Mouse (Mus musculus): Measurements from ENCODE around the gene Maats1.

Gene Maats1

DNA sequence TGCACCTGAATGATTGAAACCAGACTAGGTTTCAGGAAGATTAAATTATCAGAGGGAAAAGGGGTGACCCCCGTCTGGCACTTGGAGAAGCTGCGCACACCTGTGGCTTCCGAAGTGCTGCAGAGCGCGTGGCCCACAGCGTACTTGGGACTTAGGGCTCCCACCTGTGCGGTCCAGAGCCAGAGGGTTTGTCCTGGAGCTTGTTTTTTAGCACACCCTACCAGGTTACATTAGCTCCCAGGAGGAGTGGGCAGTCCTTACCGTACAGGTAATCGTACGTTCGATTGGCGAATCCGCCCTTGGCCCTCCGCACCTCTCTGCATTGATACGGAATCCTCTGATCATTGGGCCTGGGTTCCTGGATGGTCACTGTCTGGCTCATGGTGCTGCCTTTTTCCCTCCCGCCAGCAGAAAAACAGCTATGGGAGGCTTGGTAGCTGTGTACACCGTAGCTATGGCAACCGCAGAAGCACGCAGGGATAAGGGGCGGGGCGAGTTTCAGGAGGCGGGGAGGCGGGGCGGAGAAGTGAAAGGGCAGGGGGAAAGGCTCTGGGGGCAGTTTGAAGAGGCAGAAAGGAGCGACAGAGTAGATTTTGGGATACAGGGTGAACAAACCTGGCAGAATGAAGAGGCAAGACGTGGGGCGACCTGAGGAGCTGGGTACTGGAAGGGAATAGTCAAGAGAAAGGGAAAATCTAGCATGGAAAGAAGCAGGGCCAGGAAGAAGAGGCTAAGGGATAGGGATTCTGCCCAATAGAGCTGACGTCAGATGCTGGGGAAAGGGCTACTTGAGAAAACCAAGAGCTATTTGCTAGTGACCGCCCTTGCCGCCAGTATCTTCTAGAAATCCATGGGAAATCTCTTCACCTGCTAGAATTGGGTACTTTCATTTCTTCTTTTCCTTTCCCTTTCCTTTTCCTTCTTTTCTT, at the start of gene Maats1:
Gene Maats1 (minus strand): TSS at position 748 of the 929 bp plus-strand sequence.
- DNase-seq (ENCODE audit: low spot score in 2 of 2), result peak in 1 of 2 experiments; percentile 68

DNA sequence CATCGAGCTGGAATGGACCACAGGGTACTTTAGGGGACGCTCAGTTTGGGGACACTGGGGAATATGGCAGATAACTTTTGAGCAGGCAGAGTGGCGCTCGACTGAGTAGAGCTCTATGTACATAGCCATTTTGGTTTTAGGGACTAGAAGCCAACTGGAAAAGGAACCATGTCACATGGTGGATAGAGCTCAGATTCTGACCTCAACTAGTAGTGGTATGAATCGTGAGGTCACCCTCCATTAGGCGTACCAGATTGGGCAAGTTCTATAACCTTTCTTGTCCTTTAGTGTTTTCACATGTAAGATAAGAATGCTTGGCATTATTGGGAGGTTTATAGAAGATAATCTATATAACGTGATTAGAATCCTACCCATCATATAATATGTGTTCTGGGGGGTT, 48.4 kb upstream of the Maats1 start:
- no peak for DNase-seq (ENCODE audit: low spot score in 2 of 2)

GRCm38 (mm10) chr16:38389284-38389893, 47.4 kb upstream of the Maats1 start:
- no peak for DNase-seq (ENCODE audit: low spot score in 2 of 2)

- no peak for DNase-seq (ENCODE audit: low spot score in 2 of 2)
Measured at GRCm38 (mm10) chr16:38388757-38389156, 46.8 kb upstream of the Maats1 start.

GRCm38 (mm10) chr16:38387389-38387788, 45.4 kb upstream of the Maats1 start:
- DNase-seq (ENCODE audit: low spot score in 2 of 2), result no peak

DNA sequence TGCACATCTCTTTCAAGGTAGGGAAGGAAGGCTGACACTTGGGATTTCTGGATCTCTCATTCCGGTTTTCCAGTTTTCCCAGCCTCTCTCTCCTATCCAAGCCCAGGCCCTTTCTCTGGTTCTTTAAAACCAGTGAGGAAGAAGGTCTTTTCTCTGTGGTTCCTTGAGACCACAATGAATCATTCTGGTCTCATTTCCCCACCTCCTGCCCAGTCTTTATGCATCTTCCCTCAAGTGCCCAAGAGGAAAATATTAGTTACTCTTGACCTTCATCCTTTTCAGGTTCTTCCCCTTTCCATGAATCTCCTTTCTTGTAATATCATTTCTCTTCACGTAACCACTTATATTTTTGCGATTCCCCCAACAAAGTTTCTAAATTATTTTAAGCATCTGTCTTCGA, 43.8 kb upstream of the Maats1 start:
- DNase-seq (ENCODE audit: low spot score in 2 of 2), result no peak

GRCm38 (mm10) chr16:38385184-38385634, 43.3 kb upstream of the Maats1 start:
- DNase-seq (ENCODE audit: low spot score in 2 of 2), result no peak

- DNase-seq (ENCODE audit: low spot score in 2 of 2), result no peak
Measured at GRCm38 (mm10) chr16:38383683-38384082, 41.7 kb upstream of the Maats1 start.

- DNase-seq (ENCODE audit: low spot score in 2 of 2), result no peak
Measured at GRCm38 (mm10) chr16:38379926-38380325, 38.0 kb upstream of the Maats1 start.

DNA sequence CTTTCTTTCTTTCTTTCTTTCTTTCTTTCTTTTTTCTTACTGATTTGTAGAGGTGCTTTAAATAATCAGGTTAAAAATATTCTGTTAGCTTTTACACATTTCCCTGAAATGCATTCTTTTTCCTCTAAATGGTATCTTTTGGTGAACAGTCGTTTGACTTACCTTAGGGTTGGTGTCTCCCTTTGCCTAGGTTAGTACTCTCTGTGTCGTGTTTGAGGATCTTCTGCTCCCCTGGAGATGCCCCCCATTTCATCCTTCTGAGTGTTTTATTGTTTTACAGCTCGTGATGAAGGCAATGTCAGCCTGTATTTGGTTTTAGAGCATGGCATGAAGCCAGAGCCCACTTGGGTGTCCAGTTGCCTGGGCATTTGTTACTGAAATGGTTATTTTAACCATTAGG, 37.5 kb upstream of the Maats1 start:
- no peak for DNase-seq (ENCODE audit: low spot score in 2 of 2)

- no peak for DNase-seq (ENCODE audit: low spot score in 2 of 2)
Measured at GRCm38 (mm10) chr16:38379088-38379487, 37.1 kb upstream of the Maats1 start.

DNA sequence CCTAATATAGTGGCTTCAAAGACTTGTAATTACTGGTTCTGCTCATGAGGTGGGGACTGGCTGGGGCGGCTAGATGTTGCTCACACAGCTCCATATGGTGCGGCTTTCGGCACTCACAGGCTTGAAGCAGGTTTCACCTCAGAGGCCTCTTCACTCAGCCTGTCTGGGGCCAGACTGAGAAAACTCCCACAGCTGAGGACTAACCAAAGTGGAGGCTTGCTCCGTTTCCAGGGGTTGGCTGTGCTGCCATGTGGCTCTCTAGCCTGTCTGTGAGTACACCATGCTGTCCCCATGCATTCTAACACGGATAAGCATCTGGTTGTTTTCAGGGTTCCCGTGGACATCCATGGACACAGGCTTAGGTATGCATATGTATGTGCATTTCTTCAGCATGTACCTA, 36.6 kb upstream of the Maats1 start:
- no peak for DNase-seq (ENCODE audit: low spot score in 2 of 2)

DNA sequence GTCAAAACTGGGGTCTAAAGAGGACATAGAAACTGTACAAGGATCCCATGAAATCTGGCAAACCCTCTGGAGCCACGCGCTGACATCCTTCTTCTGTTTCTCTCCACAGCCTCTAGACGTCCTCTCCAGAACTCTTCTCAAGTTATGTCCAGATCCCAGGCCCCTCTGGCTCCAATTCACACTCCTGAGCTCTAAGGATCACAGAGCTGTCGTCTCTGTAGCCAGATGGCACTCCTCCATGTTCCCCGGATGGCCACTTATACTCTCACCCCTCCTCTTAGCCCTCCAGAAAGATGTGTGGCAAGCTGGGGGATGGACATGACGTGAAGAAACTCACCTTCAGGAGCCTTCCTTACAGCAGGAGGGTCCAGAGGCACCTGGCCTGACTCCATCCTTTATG, 35.6 kb upstream of the Maats1 start:
- DNase-seq (ENCODE audit: low spot score in 2 of 2), result no peak

DNA sequence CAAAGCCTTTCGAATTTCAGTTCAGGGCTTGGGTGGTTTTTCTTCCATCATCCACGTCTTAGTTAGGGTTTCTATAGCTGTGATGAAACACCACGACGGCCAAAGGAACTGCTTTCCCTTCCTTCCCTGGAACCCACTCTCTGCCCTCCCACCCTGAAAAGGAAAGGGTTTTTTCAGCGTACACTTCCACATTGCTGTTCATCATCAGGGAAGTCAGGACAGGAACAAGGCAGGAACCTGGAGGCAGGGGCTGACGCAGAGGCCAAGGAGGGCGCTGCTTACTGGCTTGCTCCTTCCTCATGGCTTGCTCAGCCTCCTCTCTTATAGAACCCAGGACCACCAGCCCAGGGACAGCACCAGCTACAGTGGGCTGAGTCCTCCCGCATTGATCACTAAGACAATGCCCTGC, 34.9 kb upstream of the Maats1 start:
- DNase-seq (ENCODE audit: low spot score in 2 of 2), result peak in 1 of 2 experiments; percentile 4

DNA sequence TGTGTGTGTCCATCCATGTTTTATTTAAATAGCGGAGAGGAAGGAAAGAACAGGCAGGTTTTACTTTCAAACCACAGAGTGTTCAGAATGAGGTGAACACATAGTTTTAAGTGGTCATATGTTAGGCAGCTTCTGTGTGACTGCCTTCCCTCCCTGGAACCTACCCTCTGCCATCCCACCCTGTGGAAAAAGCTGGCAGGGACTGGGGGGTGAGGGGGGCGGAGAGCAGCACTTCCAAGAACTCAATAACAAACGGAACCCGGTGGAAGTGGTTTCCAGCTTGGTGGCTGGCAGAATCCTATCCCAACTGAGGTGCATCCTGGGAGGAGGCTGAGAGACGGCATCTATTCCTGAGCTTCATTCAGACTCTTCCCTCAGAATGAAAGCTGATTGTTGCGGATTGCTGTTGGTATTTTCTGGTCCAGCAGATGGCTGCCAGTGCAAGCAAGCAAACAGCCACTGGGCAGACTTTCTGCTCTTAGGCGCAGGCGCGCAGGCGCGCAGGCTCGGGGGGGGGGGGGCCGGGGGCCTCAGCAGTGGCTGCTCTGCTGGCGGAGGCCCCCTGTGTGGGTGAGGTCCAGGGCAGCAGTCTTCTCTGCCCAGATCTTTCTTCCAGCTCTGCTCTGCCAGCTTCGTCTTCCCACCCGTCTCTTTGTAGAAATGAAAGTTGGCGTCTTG, 34.4 kb upstream of the Maats1 start:
- peak in 1 of 2 experiments; percentile 43 for DNase-seq (ENCODE audit: low spot score in 2 of 2)

- DNase-seq (ENCODE audit: low spot score in 2 of 2), result no peak
Measured at GRCm38 (mm10) chr16:38375182-38375581, 33.2 kb upstream of the Maats1 start.

GRCm38 (mm10) chr16:38374379-38375140, 32.6 kb upstream of the Maats1 start:
- no peak for DNase-seq (ENCODE audit: low spot score in 2 of 2)

- no peak for DNase-seq (ENCODE audit: low spot score in 2 of 2)
Measured at GRCm38 (mm10) chr16:38373941-38374340, 32.0 kb upstream of the Maats1 start.

GRCm38 (mm10) chr16:38373439-38373838, 31.5 kb upstream of the Maats1 start:
- DNase-seq (ENCODE audit: low spot score in 2 of 2), result no peak

GRCm38 (mm10) chr16:38372876-38373275, 30.9 kb upstream of the Maats1 start:
- DNase-seq (ENCODE audit: low spot score in 2 of 2), result no peak

- DNase-seq (ENCODE audit: low spot score in 2 of 2), result no peak
Measured at GRCm38 (mm10) chr16:38371705-38372296, 29.9 kb upstream of the Maats1 start.
